Mouse (Mus musculus) 416B (cell line): ENCODE data around the gene Adra1b.

ENCODE experiments used
- DNase-seq: peaks from one replicate; pipeline ENCODE4 v3.0.0; 2011; ENCODE audit warnings: low read depth

The Adra1b gene

GRCm38 (mm10) chr11:43817368-43817923, 83.6 kb downstream of the Adra1b start:
- DNase-seq, result no peak

GRCm38 (mm10) chr11:43812535-43812934, 88.5 kb downstream of the Adra1b start:
- no peak for DNase-seq

GRCm38 (mm10) chr11:43807732-43808131, 93.3 kb downstream of the Adra1b start:
- DNase-seq, result no peak

GRCm38 (mm10) chr11:43795992-43796391, 105.0 kb downstream of the Adra1b start:
- no peak for DNase-seq

- DNase-seq, result no peak
These were observed 110.6 kb downstream of the Adra1b start for GRCm38 (mm10) chr11:43790446-43790845.

GRCm38 (mm10) chr11:43783772-43784171, 117.2 kb downstream of the Adra1b start:
- DNase-seq, result peak; percentile 42

GRCm38 (mm10) chr11:43783106-43783505, 117.9 kb downstream of the Adra1b start:
- DNase-seq, result no peak

GRCm38 (mm10) chr11:43779551-43779950, 121.5 kb downstream of the Adra1b start:
- DNase-seq, result no peak

- DNase-seq, result no peak
These were observed 124.7 kb downstream of the Adra1b start for GRCm38 (mm10) chr11:43776324-43776694.

GRCm38 (mm10) chr11:43775469-43776323, 125.3 kb downstream of the Adra1b start:
- DNase-seq, result no peak

GRCm38 (mm10) chr11:43773725-43774124, 127.3 kb downstream of the Adra1b start:
- DNase-seq, result no peak

- DNase-seq, result no peak
These were observed 130.9 kb downstream of the Adra1b start for GRCm38 (mm10) chr11:43770110-43770509.

- no peak for DNase-seq
These were observed 133.3 kb downstream of the Adra1b start for GRCm38 (mm10) chr11:43767749-43768148.

- DNase-seq, result peak; percentile 80
These were observed 133.9 kb downstream of the Adra1b start for GRCm38 (mm10) chr11:43766922-43767648.

GRCm38 (mm10) chr11:43758436-43758835, 142.6 kb downstream of the Adra1b start:
- DNase-seq, result no peak

GRCm38 (mm10) chr11:43755411-43755810, 145.6 kb downstream of the Adra1b start:
- DNase-seq, result peak; percentile 87

GRCm38 (mm10) chr11:43754568-43754967, 146.4 kb downstream of the Adra1b start:
- no peak for DNase-seq

- peak; percentile 69 for DNase-seq
These were observed 149.5 kb downstream of the Adra1b start for GRCm38 (mm10) chr11:43751542-43751941.

GRCm38 (mm10) chr11:43747233-43748226, 153.5 kb downstream of the Adra1b start, which contains the start of gene Ttc1:
Gene Ttc1, minus strand, starts transcription at chr11:43748008.
- DNase-seq, result peak; percentile 99

- DNase-seq, result peak; percentile 96
These were observed 172.2 kb downstream of the Adra1b start for GRCm38 (mm10) chr11:43728737-43729301.

- DNase-seq, result peak; percentile 98
These were observed 173.2 kb downstream of the Adra1b start for GRCm38 (mm10) chr11:43727796-43728195.
